Mouse (Mus musculus): Measurements from ENCODE around the gene Gucy2d. TPM values are rescaled to one million over a fixed set of nuclear protein-coding genes. Genes with fewer than 3 reads are reported as not detected.

Gene Gucy2d
- polyA plus RNA-seq, 1 experiment from 2014 or later, result not detected

DNA sequence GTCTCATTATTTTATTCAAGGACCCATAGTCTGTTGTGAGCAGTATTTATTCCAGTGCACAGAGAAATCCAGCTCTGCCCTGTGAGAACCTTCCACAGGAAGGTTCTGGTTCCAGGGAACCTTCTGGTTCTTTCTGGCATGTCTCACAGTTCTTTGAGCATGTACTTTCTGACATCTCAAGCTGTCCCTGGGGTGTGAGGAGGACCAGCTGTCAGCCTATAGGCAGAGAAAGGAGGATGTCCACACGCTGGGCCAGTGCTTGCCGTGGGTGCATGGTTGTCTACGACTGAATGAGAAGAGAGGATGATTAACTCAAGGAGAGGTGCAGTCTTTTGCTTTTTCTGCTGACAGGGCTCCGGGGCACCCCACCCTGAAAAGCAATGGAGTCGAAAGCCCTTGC is 13.6 kb upstream of the Gucy2d start:
- Histone ChIP-seq H3K27me3 (ENCODE audit: control insufficient read depth, insufficient read depth, low read length) (no peaks in the 10 kb centered on the region), H3K4me2 (ENCODE audit: low read depth, low read length) (no peak overlapping the region), H3K9ac (replicated peaks; ENCODE audit: low read length) (no peak overlapping the region), H3K9me3 (replicated peaks; ENCODE audit: control insufficient read depth, low read length) (no peaks in the 10 kb centered on the region), H3K36me3 (replicated peaks; ENCODE audit: control insufficient read depth, insufficient read depth, low read depth, low read length) (no peaks in the 10 kb centered on the region), H3K4me1 (ENCODE audit: control insufficient read depth, insufficient read depth, low read length) (no peaks in the 10 kb centered on the region), H3K27ac (replicated peaks; ENCODE audit: low read depth, low read length) (no peak overlapping the region), H3K4me3 (ENCODE audit: low read depth, low read length) (no peak overlapping the region)
- no peak for DNase-seq (ENCODE audit: low spot score)
- 76% methylated on average over 5 of the region's 5 CpGs for WGBS
- no peak for ATAC-seq (replicated peaks; ENCODE audit: insufficient number of reproducible peaks, low FRiP score, low TSS enrichment, low read depth)

GRCm38 (mm10) chr7:98427115-98427835 is 12.9 kb upstream of the Gucy2d start:
- WGBS, result 81% methylated on average over 11 of the region's 11 CpGs
- ATAC-seq (replicated peaks; ENCODE audit: insufficient number of reproducible peaks, low FRiP score, low TSS enrichment, low read depth), result no peak
- DNase-seq (ENCODE audit: low spot score), result no peak

GRCm38 (mm10) chr7:98429579-98429978 is 10.6 kb upstream of the Gucy2d start:
- Histone ChIP-seq H3K36me3 (replicated peaks; ENCODE audit: control insufficient read depth, insufficient read depth, low read depth, low read length) (no peaks in the 10 kb centered on the region), H3K9me3 (replicated peaks; ENCODE audit: control insufficient read depth, low read length) (no peaks in the 10 kb centered on the region)

More at GRCm38 (mm10) chr7:98427115-98427835, 12.9 kb upstream of the Gucy2d start:
- Histone ChIP-seq H3K27me3 (ENCODE audit: control insufficient read depth, insufficient read depth, low read length) (no peaks in the 10 kb centered on the region), H3K36me3 (replicated peaks; ENCODE audit: control insufficient read depth, insufficient read depth, low read depth, low read length) (no peaks in the 10 kb centered on the region), H3K4me3 (ENCODE audit: low read depth, low read length) (no peak overlapping the region), H3K9ac (replicated peaks; ENCODE audit: low read length) (no peak overlapping the region), H3K4me1 (ENCODE audit: control insufficient read depth, insufficient read depth, low read length) (no peaks in the 10 kb centered on the region), H3K27ac (replicated peaks; ENCODE audit: low read depth, low read length) (no peak overlapping the region), H3K9me3 (replicated peaks; ENCODE audit: control insufficient read depth, low read length) (no peaks in the 10 kb centered on the region), H3K4me2 (ENCODE audit: low read depth, low read length) (no peak overlapping the region)

GRCm38 (mm10) chr7:98430785-98431184 is 9.4 kb upstream of the Gucy2d start:
- 36% methylated on average over 3 of the region's 3 CpGs for WGBS
- Histone ChIP-seq H3K27ac (replicated peaks; ENCODE audit: low read depth, low read length) (no peak overlapping the region), H3K9ac (replicated peaks; ENCODE audit: low read length) (no peak overlapping the region), H3K4me2 (ENCODE audit: low read depth, low read length) (no peak overlapping the region), H3K27me3 (ENCODE audit: control insufficient read depth, insufficient read depth, low read length) (no peaks in the 10 kb centered on the region), H3K9me3 (replicated peaks; ENCODE audit: control insufficient read depth, low read length) (no peaks in the 10 kb centered on the region), H3K36me3 (replicated peaks; ENCODE audit: control insufficient read depth, insufficient read depth, low read depth, low read length) (no peaks in the 10 kb centered on the region), H3K4me3 (ENCODE audit: low read depth, low read length) (no peak overlapping the region), H3K4me1 (ENCODE audit: control insufficient read depth, insufficient read depth, low read length) (no peaks in the 10 kb centered on the region)
- DNase-seq (ENCODE audit: low spot score) (peak; percentile 82), ATAC-seq (replicated peaks; ENCODE audit: insufficient number of reproducible peaks, low FRiP score, low TSS enrichment, low read depth) (0 out of 2 replicates have a peak, but pooled peaks have one; percentile 37)

More at GRCm38 (mm10) chr7:98429579-98429978, 10.6 kb upstream of the Gucy2d start:
- no peaks in the 10 kb centered on the region for H3K4me1 ChIP-seq (ENCODE audit: control insufficient read depth, insufficient read depth, low read length)
- WGBS, result 96% methylated on average over 3 of the region's 3 CpGs
- no peak overlapping the region for H3K4me3 ChIP-seq (ENCODE audit: low read depth, low read length)
- no peak overlapping the region for H3K27ac ChIP-seq (replicated peaks; ENCODE audit: low read depth, low read length)
- DNase-seq (ENCODE audit: low spot score), result no peak
- no peak overlapping the region for H3K4me2 ChIP-seq (ENCODE audit: low read depth, low read length)
- H3K27me3 ChIP-seq (ENCODE audit: control insufficient read depth, insufficient read depth, low read length), result no peaks in the 10 kb centered on the region
- ATAC-seq (replicated peaks; ENCODE audit: insufficient number of reproducible peaks, low FRiP score, low TSS enrichment, low read depth), result no peak
- H3K9ac ChIP-seq (replicated peaks; ENCODE audit: low read length), result no peak overlapping the region

DNA sequence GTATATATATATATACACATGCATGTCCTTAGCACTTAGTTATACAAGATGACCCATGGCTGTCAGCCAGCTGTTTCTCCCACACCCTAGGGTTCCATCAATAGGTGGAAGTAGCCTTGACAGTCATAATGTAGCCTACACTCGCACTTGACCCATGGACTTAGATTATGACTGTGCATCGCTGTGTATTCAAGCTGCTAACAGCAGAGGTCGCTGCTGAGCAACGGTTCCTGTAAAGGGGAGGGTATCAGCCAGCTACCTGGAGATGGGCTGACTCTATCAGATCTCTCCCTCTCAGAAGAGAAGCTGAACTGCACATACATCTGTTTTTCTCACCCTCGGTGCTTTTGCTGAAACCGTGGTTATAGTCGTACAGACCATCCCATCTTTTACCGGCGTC is 2.6 kb upstream of the Gucy2d start:
- Histone ChIP-seq H3K4me2 (ENCODE audit: low read depth, low read length) (no peak overlapping the region), H3K9me3 (replicated peaks; ENCODE audit: control insufficient read depth, low read length) (no peaks in the 10 kb centered on the region), H3K4me3 (ENCODE audit: low read depth, low read length) (no peak overlapping the region), H3K27ac (replicated peaks; ENCODE audit: low read depth, low read length) (no peak overlapping the region), H3K4me1 (ENCODE audit: control insufficient read depth, insufficient read depth, low read length) (no peaks in the 10 kb centered on the region), H3K27me3 (ENCODE audit: control insufficient read depth, insufficient read depth, low read length) (no peaks in the 10 kb centered on the region), H3K36me3 (replicated peaks; ENCODE audit: control insufficient read depth, insufficient read depth, low read depth, low read length) (no peaks in the 10 kb centered on the region), H3K9ac (replicated peaks; ENCODE audit: low read length) (no peak overlapping the region)
- DNase-seq (ENCODE audit: low spot score) (peak; percentile 67), ATAC-seq (replicated peaks; ENCODE audit: insufficient number of reproducible peaks, low FRiP score, low TSS enrichment, low read depth) (no peak)
- WGBS, result 29% methylated on average over 9 of the region's 9 CpGs

- WGBS, result 85% methylated on average over 3 of the region's 3 CpGs
- Histone ChIP-seq H3K9ac (replicated peaks; ENCODE audit: low read length) (no peak overlapping the region), H3K9me3 (replicated peaks; ENCODE audit: control insufficient read depth, low read length) (no peaks in the 10 kb centered on the region), H3K4me3 (ENCODE audit: low read depth, low read length) (no peak overlapping the region), H3K27ac (replicated peaks; ENCODE audit: low read depth, low read length) (no peak overlapping the region), H3K4me2 (ENCODE audit: low read depth, low read length) (no peak overlapping the region), H3K27me3 (ENCODE audit: control insufficient read depth, insufficient read depth, low read length) (no peaks in the 10 kb centered on the region), H3K4me1 (ENCODE audit: control insufficient read depth, insufficient read depth, low read length) (no peaks in the 10 kb centered on the region), H3K36me3 (replicated peaks; ENCODE audit: control insufficient read depth, insufficient read depth, low read depth, low read length) (no peaks in the 10 kb centered on the region)
- DNase-seq (ENCODE audit: low spot score) (no peak), ATAC-seq (replicated peaks; ENCODE audit: insufficient number of reproducible peaks, low FRiP score, low TSS enrichment, low read depth) (no peak)
Measured at GRCm38 (mm10) chr7:98446873-98447272, 6.7 kb downstream of the Gucy2d start.

GRCm38 (mm10) chr7:98447585-98448308 is 7.5 kb downstream of the Gucy2d start:
- Histone ChIP-seq H3K36me3 (replicated peaks; ENCODE audit: control insufficient read depth, insufficient read depth, low read depth, low read length) (no peaks in the 10 kb centered on the region), H3K9me3 (replicated peaks; ENCODE audit: control insufficient read depth, low read length) (no peaks in the 10 kb centered on the region), H3K4me2 (ENCODE audit: low read depth, low read length) (no peak overlapping the region), H3K4me1 (ENCODE audit: control insufficient read depth, insufficient read depth, low read length) (no peaks in the 10 kb centered on the region), H3K27me3 (ENCODE audit: control insufficient read depth, insufficient read depth, low read length) (no peaks in the 10 kb centered on the region), H3K9ac (replicated peaks; ENCODE audit: low read length) (no peak overlapping the region), H3K4me3 (ENCODE audit: low read depth, low read length) (no peak overlapping the region), H3K27ac (replicated peaks; ENCODE audit: low read depth, low read length) (no peak overlapping the region)
- WGBS, result 59% methylated on average over 11 of the region's 11 CpGs
- peak; percentile 66 for DNase-seq (ENCODE audit: low spot score)
- ATAC-seq (replicated peaks; ENCODE audit: insufficient number of reproducible peaks, low FRiP score, low TSS enrichment, low read depth), result no peak

- Histone ChIP-seq H3K27me3 (ENCODE audit: control insufficient read depth, insufficient read depth, low read length) (no peaks in the 10 kb centered on the region), H3K4me1 (ENCODE audit: control insufficient read depth, insufficient read depth, low read length) (no peaks in the 10 kb centered on the region), H3K9ac (replicated peaks; ENCODE audit: low read length) (no peak overlapping the region), H3K27ac (replicated peaks; ENCODE audit: low read depth, low read length) (no peak overlapping the region), H3K4me3 (ENCODE audit: low read depth, low read length) (no peak overlapping the region), H3K9me3 (replicated peaks; ENCODE audit: control insufficient read depth, low read length) (no peaks in the 10 kb centered on the region), H3K36me3 (replicated peaks; ENCODE audit: control insufficient read depth, insufficient read depth, low read depth, low read length) (no peaks in the 10 kb centered on the region), H3K4me2 (ENCODE audit: low read depth, low read length) (no peak overlapping the region)
- ATAC-seq (replicated peaks; ENCODE audit: insufficient number of reproducible peaks, low FRiP score, low TSS enrichment, low read depth) (no peak), DNase-seq (ENCODE audit: low spot score) (no peak)
- WGBS, result 95% methylated on average over 5 of the region's 5 CpGs
Measured at GRCm38 (mm10) chr7:98448309-98448630, 8.1 kb downstream of the Gucy2d start.
